Mouse (Mus musculus) cortical plate, adult 2 months (tissue): ENCODE measurements at regions not wholly inside any gene's neighbourhood (a gene's known extent, or its start where the extent isn't known, plus 50 kb on each side); places are given as distances from the start of the nearest gene placed in this dataset.

Experiments
- CTCF ChIP-seq: fragments of 200-500 bp; IDR thresholded peaks from 2 replicates; pipeline ENCODE4 v1.5.1; 2011; ENCODE audit warnings: mild to moderate bottlenecking, control low read depth, low read length; ENCODE audit not compliant: insufficient read depth; ENCODE audit errors: extremely low read depth
- POLR2A ChIP-seq: fragments of 200-500 bp; IDR thresholded peaks from 2 replicates; pipeline ENCODE4 v1.6.1; 2011; ENCODE audit warnings: mild to moderate bottlenecking, low read length, control low read depth; ENCODE audit not compliant: insufficient read depth; ENCODE audit errors: extremely low read depth

DNA sequence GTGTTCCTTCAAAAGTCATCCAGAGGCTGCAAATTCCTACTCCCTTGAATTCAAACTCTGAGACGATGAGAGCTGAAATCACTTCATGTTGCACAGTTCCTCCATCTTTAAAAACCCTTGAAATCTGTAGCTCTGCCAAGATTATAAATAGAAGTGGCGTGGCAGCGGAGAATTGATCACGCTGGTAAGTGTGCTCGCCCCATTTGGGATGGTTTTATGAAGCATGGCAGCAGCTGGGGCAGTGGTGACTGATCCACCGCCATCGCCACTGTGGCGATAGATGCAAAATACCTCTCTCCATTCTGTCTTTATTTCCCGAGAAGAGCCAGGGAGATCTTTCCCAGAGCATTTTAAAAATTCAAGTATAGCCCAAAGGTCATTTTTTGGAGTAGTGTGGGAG, 179.8 kb upstream of the Tank start:
- TF ChIP-seq CTCF: no peak
- TF ChIP-seq POLR2A: no peak
